Mouse (Mus musculus) frontal cortex, adult 2 months (tissue): ENCODE measurements around the gene Polr2b. TPM values are rescaled to one million over a fixed set of nuclear protein-coding genes. Genes with fewer than 3 reads are reported as not detected.

Experiments used
- DNase-seq, 2 experiments: peaks; one replicate each; pipeline ENCODE4 v3.0.0; 2022; ENCODE audit warnings: low spot score in 1 of 2; ENCODE audit errors: extremely low spot score in 1 of 2
- polyA plus RNA-seq: library from polyadenylated mRNA; depleted of rRNA; stranded (reverse); fragments of >200 nt; gene quantifications from 2 replicates; pipeline ENCODE4 v1.2.3, GENCODE M21; 2012; rRNA removed

The Polr2b gene
- polyA plus RNA-seq, 1 experiment = 38.5 TPM

GRCm38 (mm10) chr5:77385221-77385620 lies 75.3 kb downstream of the Polr2b start:
- no peak for DNase-seq

GRCm38 (mm10) chr5:77385900-77386595 lies 76.1 kb downstream of the Polr2b start:
- DNase-seq = no peak

DNA sequence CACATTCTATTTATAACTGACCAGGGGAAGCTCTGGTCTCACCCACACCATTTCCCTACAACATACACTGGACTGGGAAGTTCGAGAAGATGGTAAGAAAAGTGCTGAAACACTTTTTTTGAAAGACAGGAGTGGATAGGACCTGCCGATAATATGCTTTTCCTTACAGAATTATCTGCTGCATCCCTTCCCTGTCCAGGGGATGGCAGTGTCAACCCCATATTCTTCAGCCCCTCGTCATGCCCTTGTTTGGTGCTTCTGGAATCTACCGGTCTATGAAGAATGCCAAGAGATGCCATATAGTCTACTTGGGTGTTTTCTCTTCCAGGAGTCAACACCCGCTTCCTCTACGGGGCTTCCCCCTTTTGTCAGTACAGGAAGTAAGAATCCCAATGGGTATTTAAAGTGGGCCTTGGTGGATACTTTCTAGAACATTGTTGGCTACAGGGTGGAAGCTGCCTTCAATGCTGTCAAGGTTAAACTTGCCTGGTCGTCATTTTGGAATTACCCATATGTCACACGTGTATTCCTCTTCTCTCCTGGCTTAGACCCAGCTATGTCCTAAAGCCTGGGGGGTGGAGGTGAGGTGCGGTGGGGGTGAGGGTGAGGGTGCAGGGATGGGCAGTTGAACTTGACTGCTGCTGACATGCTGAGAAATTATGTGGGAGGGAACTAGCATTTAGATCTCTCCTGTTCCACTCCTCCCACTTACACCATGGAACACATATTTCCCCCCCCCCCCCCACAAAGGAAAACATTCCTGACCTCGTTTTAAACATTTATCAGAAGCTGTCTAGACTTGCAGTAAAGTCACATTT lies 76.9 kb downstream of the Polr2b start:
- DNase-seq = no peak

- DNase-seq = no peak
These were observed 77.4 kb downstream of the Polr2b start for GRCm38 (mm10) chr5:77387414-77387704.

DNA sequence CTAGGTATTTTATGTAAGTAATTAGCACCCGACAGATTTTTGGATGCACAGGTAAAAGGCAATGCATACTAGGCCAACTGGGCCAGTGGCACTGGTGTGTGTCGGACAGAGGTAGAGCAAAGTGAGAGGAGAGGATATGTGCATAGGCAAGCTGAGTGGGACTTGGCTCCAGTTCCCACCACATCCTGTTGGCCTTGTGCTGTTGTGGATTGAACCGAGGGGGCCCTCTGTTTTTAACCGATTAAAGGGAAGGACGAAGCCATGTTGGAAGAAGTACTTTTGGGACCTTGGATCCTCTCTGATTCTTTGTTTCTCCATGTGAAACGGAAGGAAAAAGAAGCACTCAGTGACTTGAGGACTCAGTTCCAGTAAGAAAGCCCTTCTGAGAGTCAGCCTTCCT lies 78.4 kb downstream of the Polr2b start:
- DNase-seq = no peak

DNA sequence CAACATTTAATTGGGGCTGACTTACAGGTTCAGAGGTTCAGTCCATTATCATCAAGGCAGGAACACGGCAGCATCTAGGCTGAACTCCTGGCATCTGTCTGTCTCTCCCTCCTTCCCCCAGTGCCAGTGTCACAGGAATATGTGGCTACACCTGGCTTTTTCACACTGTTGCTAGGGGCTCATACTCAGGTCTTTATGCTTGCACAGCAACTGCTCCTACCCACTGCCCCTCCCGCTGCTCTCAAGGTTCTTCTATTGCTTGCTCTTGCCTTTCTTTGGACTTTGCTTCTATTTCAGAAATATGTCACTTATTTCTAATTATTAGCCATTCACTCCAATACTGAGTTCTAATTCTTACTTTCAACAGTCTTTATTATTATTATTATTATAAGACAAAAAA lies 80.3 kb downstream of the Polr2b start:
- DNase-seq = no peak

DNA sequence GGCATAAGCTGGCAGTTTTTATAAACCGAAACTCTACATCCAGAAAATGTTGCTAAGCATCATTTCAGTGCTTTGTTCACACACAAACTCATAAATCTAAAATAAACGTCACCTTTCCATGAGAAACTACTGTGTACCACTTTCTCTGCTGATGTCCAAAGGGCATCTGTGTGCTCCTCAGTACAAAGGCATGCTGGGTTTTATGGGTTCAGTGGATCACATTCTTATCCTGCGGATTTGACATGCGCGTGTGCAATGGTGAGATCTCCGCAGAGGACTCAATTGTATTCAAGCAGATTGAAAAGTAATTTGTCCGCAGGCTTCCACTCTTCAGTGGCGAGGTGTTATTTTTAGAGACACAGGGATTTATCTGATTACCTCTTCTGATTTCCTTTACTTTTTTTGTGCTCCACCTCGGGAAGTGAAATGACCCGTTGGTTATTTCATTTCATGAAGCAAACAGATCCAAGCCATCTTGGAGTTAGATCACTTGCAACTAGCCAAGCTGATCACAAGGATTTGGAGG lies 83.2 kb downstream of the Polr2b start:
- DNase-seq = no peak

GRCm38 (mm10) chr5:77393990-77394618 lies 84.2 kb downstream of the Polr2b start:
- peak in 1 of 2 experiments; percentile 17 for DNase-seq

GRCm38 (mm10) chr5:77398285-77399057 lies 88.5 kb downstream of the Polr2b start:
- no peak for DNase-seq

Other genes starting within 250 kb of the Polr2b start
- gene Hopx, start 195.0 kb upstream of the Polr2b start, polyA plus RNA-seq = 75.1 and 105 TPM in 2 replicates
- gene Spink2, start 98.7 kb upstream of the Polr2b start, polyA plus RNA-seq = 0.22 TPM in 1 of 2 replicates, not detected in the other
- 3.4 and 3.5 TPM in 2 replicates for gene Rest, start 44.7 kb upstream of the Polr2b start, polyA plus RNA-seq
- 17.1 and 18.6 TPM in 2 replicates for gene Noa1, start 63 bp upstream of the Polr2b start, polyA plus RNA-seq
- 97.7 and 99.9 TPM in 2 replicates for gene Igfbp7, start 97.9 kb downstream of the Polr2b start, polyA plus RNA-seq